Mouse (Mus musculus): ENCODE data around the gene Il17ra. TPM values are rescaled to one million over a fixed set of nuclear protein-coding genes. Genes with fewer than 3 reads are reported as not detected.

Il17ra gene
- total and polyA plus RNA-seq, 2 experiments = 3.6 to 20.7 TPM

GRCm38 (mm10) chr6:120531020-120531965, 68.2 kb downstream of the Il17ra start, which contains the start of gene Hdhd5:
TSS of gene Hdhd5 (minus strand) at chr6:120531319.
- TF ChIP-seq CTCF (IDR thresholded peaks at IDR 0.05; ENCODE audit: low read depth, low read length) = no peak
- peak; percentile 76 for TF ChIP-seq POLR2A (IDR thresholded peaks at IDR 0.05; ENCODE audit: extremely low read depth, insufficient read depth, low read length)
- peak within 1 kb of the TSS; percentile 56 for H3K27ac ChIP-seq (replicated peaks; ENCODE audit: insufficient read depth, low read depth, low read length)
- DNase-seq (ENCODE audit: extremely low read depth, low read depth, low spot score) = peak; percentile 71
- peaks cover 4% of the 10 kb centered on the region; the same call in 1 of the 2 replicates for H3K4me1 ChIP-seq (ENCODE audit: control insufficient read depth, insufficient read depth, low read length)
- peaks cover 10% of the 10 kb centered on the region for H3K79me2 ChIP-seq (ENCODE audit: control insufficient read depth, insufficient read depth, low read length)
- under 1% methylated on average over 75 of the region's 75 CpGs for WGBS
- no peaks in the 10 kb centered on the region for H3K27me3 ChIP-seq (ENCODE audit: control insufficient read depth, insufficient read depth, low read length)
- H3K9ac ChIP-seq (ENCODE audit: low read depth, low read length) = peak within 1 kb of the TSS; percentile 87
- H3K36me3 ChIP-seq (ENCODE audit: control insufficient read depth, insufficient read depth, low read length) = no peaks in the 10 kb centered on the region
- H3K4me3 ChIP-seq (ENCODE audit: insufficient read depth, low read depth, low read length) = peak within 1 kb of the TSS; percentile 67

GRCm38 (mm10) chr6:120532594-120532993, 69.5 kb downstream of the Il17ra start:
- Histone ChIP-seq H3K9ac (ENCODE audit: low read depth, low read length) (no peak overlapping the region), H3K27ac (replicated peaks; ENCODE audit: insufficient read depth, low read depth, low read length) (no peak overlapping the region), H3K36me3 (ENCODE audit: control insufficient read depth, insufficient read depth, low read length) (no peaks in the 10 kb centered on the region), H3K4me3 (ENCODE audit: insufficient read depth, low read depth, low read length) (no peak overlapping the region), H3K4me1 (ENCODE audit: control insufficient read depth, insufficient read depth, low read length) (peaks cover 4% of the 10 kb centered on the region; the same call in 1 of the 2 replicates), H3K79me2 (ENCODE audit: control insufficient read depth, insufficient read depth, low read length) (peaks cover 10% of the 10 kb centered on the region), H3K27me3 (ENCODE audit: control insufficient read depth, insufficient read depth, low read length) (no peaks in the 10 kb centered on the region)
- WGBS = 92% methylated on average over 1 of the region's 1 CpGs
- TF ChIP-seq CTCF (IDR thresholded peaks at IDR 0.05; ENCODE audit: low read depth, low read length) (no peak), POLR2A (IDR thresholded peaks at IDR 0.05; ENCODE audit: extremely low read depth, insufficient read depth, low read length) (no peak)
- DNase-seq (ENCODE audit: extremely low read depth, low read depth, low spot score) = no peak

GRCm38 (mm10) chr6:120536337-120536736, 73.3 kb downstream of the Il17ra start:
- DNase-seq (ENCODE audit: extremely low read depth, low read depth, low spot score) = no peak
- Histone ChIP-seq H3K27me3 (ENCODE audit: control insufficient read depth, insufficient read depth, low read length) (no peaks in the 10 kb centered on the region), H3K27ac (replicated peaks; ENCODE audit: insufficient read depth, low read depth, low read length) (no peak overlapping the region), H3K4me3 (ENCODE audit: insufficient read depth, low read depth, low read length) (no peak overlapping the region), H3K36me3 (ENCODE audit: control insufficient read depth, insufficient read depth, low read length) (no peaks in the 10 kb centered on the region), H3K79me2 (ENCODE audit: control insufficient read depth, insufficient read depth, low read length) (no peaks in the 10 kb centered on the region), H3K9ac (ENCODE audit: low read depth, low read length) (no peak overlapping the region), H3K4me1 (ENCODE audit: control insufficient read depth, insufficient read depth, low read length) (peaks cover 11% of the 10 kb centered on the region)
- TF ChIP-seq POLR2A (IDR thresholded peaks at IDR 0.05; ENCODE audit: extremely low read depth, insufficient read depth, low read length) = no peak
- TF ChIP-seq CTCF (IDR thresholded peaks at IDR 0.05; ENCODE audit: low read depth, low read length) = no peak
- WGBS = 93% methylated on average over 2 of the region's 2 CpGs

Other genes starting within 250 kb of the Il17ra start
- not detected in 2 replicates for gene D330020A13Rik, start 168.9 kb upstream of the Il17ra start, total RNA-seq (2014; rRNA removed)
- not detected in 2 replicates for gene D330020A13Rik, start 168.9 kb upstream of the Il17ra start, polyA plus RNA-seq (2012; rRNA removed)
- gene B4galnt3, start 168.7 kb upstream of the Il17ra start, total RNA-seq (2014; rRNA removed) = 1.1 and 1.2 TPM in 2 replicates
- gene B4galnt3, start 168.7 kb upstream of the Il17ra start, polyA plus RNA-seq (2012; rRNA removed) = 1.2 and 1.5 TPM in 2 replicates
- 20.8 and 24.2 TPM in 2 replicates for gene Kdm5a, start 99.1 kb upstream of the Il17ra start, total RNA-seq (2014; rRNA removed)
- 1.7 and 2.2 TPM in 2 replicates for gene Kdm5a, start 99.1 kb upstream of the Il17ra start, polyA plus RNA-seq (2012; rRNA removed)
- 4.5 and 5.0 TPM in 2 replicates for gene Ccdc77, start 98.9 kb upstream of the Il17ra start, total RNA-seq (2014; rRNA removed)
- gene Ccdc77, start 98.9 kb upstream of the Il17ra start, polyA plus RNA-seq (2012; rRNA removed) = 1.0 and 1.5 TPM in 2 replicates
- under 0.01 TPM in 1 of 2 replicates, not detected in the other for gene Tmem121b, start 30.6 kb downstream of the Il17ra start, total RNA-seq (2014; rRNA removed)
- gene Tmem121b, start 30.6 kb downstream of the Il17ra start, polyA plus RNA-seq (2012; rRNA removed) = not detected in 2 replicates
- 21.1 and 22.3 TPM in 2 replicates for gene Hdhd5, start 68.1 kb downstream of the Il17ra start, total RNA-seq (2014; rRNA removed)
- gene Hdhd5, start 68.1 kb downstream of the Il17ra start, polyA plus RNA-seq (2012; rRNA removed) = 32.6 and 36.7 TPM in 2 replicates
- gene Cecr2, start 203.1 kb downstream of the Il17ra start, total RNA-seq (2014; rRNA removed) = 9.3 and 12.3 TPM in 2 replicates
- 4.3 and 5.1 TPM in 2 replicates for gene Cecr2, start 203.1 kb downstream of the Il17ra start, polyA plus RNA-seq (2012; rRNA removed)